Mouse (Mus musculus) G1E (cell line): ENCODE results near the gene Man2a1.

ENCODE experiments used
- CTCF ChIP-seq: IDR thresholded peaks from 2 replicates; pipeline ENCODE4 v1.5.1; 2012; ENCODE audit warnings: low read depth, low read length, inconsistent platforms, mixed read lengths
- TAL1 ChIP-seq: conservative IDR thresholded peaks from 2 replicates; pipeline ENCODE4 v1.6.1; 2012; ENCODE audit warnings: low read depth, low read length, inconsistent platforms, mixed read lengths

- TF ChIP-seq CTCF (no peak), TAL1 (no peak)
Measured at GRCm38 (mm10) chr17:64575240-64575639, 25.3 kb upstream of the Man2a1 start.
